Mouse (Mus musculus) frontal cortex, postnatal 25 days (tissue): ENCODE data around the gene Chml.

Source experiments
- DNase-seq, 2 experiments: peaks; one replicate each; pipeline ENCODE4 v3.0.0; 2022; ENCODE audit warnings: low spot score in 2 of 2

Chml gene

DNA sequence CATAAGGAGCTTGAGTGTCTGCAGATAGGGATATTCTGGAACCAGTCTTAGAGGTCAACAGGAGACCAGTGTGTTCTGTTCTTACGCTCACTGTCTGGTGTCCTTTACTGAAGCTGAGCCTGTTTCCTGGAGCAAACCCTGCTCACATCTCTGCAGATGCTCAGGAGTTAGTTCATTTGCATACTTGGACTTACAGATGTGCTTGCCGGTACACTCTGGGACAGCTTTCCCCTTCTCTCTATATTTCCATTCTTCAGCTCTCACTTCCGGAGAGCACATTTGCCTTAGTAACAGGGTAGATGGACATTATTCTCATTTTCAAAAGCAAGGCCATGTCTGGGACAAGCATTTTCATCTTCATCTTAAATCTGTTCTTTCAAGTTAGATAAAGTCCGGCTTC lies 44.1 kb downstream of the Chml start:
- no peak for DNase-seq

DNA sequence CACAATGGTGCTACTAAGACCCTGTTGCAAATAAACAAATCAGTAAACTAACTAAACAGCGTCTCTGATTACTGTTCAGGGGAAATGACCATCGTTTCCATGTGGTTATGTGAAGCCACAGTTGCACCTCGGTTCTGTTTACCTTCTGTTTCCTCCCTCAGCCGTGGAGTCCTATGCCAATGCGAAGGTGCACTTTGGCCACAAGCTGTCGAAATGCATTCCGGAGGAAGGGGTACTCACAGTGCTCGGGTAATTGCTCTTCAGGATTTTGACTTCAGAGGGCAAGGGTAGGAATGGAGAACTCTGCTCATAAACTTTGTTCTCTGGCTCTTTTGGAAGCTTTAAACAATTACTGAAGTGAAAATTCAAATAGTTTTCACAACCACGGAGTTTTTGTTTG lies 45.7 kb downstream of the Chml start:
- DNase-seq, result no peak

DNA sequence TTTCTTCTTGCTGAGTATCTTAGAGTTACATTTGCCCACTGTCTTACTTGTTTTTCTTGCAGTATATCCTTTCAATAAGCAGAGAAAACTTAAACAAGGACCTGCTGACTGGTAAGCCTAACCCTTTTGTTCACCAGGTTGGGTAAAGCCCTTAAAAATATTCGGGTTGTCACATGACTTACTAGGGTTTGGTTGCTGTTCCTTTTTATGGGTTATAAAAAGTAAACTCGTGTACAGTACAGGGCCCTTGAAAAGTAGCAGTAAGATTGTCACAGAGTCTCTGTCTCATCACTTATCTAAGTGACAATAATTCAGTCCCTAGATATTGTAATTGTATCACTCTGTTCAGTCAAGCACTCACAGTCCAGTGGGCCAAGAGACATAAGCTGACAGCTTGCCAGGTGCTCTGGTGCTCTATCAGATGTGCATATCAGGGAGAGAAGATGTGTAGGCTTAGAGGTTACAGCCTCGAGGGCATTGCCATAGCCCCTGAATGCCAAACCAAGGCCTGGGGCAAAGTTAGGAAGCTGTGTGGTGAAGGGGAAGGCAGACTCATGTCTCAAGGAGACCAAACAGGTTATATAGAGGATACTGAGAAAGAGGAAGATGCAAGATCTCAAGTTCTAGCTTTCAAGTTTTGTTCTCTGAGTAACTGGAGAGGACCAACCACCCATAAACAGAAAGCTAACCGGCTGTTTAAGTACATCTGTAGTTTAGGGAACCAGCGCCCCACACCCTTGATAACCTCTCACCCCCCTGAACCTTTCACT lies 49.0 kb downstream of the Chml start:
- no peak for DNase-seq

DNA sequence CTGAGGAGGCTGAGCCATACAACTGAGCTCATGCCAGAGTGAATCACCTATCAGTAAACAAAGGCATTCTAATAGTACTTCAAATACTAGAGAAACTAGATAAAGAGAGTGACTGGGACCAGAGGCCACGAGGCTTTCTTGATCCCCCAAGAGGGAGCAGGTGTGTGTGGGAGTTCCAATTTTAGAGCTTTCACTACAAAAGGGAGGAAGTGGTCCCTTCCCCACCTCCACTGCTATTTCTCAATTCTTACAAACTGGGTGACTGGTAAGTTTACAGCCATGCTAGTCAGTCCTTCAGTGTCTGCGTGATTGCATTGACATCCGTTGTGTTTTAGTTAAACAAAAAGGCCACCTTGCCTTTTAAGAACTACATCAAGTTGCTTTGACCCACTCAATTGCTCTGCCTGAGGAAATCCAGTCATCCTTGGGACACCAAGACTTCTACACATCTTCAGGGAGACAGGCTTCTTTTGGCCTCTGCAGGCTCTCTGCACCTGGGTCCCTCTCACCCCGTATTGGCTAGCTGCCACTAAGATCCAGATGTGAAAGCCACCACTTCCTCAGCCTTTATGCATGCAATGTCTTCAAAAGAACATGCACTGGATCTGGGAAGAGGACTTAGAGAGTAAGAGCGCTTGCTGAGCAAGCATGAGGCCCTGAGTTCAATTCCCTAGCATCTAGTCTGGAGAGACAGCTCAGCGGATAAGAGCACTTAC lies 52.1 kb downstream of the Chml start:
- no peak for DNase-seq

DNA sequence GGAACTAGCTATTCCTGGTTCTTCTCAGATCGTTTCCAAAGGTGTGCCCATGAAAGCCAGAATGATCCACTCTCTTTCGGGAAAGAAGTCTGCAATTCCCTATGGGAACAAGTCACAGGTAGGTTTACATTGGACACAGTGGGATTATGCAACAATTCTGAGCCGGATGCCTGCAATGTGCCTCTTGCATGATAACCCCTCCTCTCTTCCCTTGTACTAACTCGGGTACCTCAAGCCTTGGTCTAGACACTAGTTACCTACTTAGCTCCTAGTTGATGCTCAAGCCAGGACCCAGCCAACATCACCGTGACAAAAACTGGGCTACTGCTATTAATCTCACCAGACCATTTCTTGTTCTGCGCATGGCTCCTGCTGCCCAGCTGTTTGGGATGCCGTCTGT lies 53.6 kb downstream of the Chml start:
- DNase-seq, result no peak

DNA sequence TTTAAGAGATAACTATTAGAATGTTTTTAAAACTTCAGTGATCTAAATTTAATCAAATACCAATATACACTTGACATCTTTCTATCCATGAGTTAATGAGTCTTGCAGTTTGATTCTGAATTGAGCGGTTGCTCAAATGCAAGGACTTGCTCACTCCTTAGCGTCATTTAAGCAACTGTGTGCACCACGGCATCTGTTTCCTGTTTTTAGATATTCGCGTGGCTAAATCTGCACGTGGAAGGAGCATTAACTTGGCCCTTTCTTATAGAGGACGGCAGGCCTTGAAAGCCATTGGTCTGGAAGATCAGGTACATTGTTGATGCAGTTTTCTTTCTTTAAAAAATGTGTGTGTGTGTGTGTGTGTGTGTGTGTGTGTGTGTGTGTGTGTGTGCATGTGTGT lies 55.0 kb downstream of the Chml start:
- no peak for DNase-seq

DNA sequence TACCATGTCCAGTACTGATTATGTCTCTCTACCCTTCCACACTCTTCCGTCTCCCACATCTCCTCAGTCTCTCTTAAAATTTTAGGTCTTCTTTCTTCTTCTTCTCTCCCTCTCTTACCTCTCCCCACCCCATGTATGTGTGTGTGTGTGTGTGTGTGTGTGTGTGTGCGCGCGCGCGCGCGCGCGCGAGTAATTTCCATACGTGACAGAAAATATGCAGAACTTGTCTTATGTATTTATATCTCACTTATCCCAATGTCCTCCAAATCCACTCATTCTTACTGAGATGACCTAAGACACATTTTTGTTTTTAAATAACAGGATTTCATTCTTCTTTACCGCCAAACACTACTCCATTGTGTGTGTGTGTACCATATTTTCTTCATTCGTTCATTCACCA lies 60.2 kb downstream of the Chml start:
- DNase-seq, result no peak
